Mouse (Mus musculus) MEL (cell line): ENCODE measurements around the gene Hmg20a. TPM values are rescaled to one million over a fixed set of nuclear protein-coding genes. Genes with fewer than 3 reads are reported as not detected.

Experiments used
- DNase-seq: peaks from one replicate; pipeline ENCODE4 v3.0.0; 2011; ENCODE audit warnings: low read depth, low spot score
- H3K27ac ChIP-seq: 2 replicates; pipeline ENCODE4 v1.5.1; 2012; ENCODE audit warnings: low read depth, mild to moderate bottlenecking, control low read depth, low read length, moderate library complexity; ENCODE audit not compliant: control insufficient read depth
- H3K27me3 ChIP-seq, 2 experiments: fragments of 150-350 bp in 1 of 2; sonication (generic) in 1 of 2; 2 replicates each; pipeline ENCODE4 v1.6.1; 2012; ENCODE audit warnings: low read length in 2 of 2, mild to moderate bottlenecking in 2 of 2, improper control_type of control experiment in 1 of 2, moderate library complexity in 1 of 2; ENCODE audit not compliant: insufficient read depth in 2 of 2, control insufficient read depth in 1 of 2
- H3K36me3 ChIP-seq, 2 experiments: 2 replicates each; pipeline ENCODE4 v1.6.1; 2012 to 2014; ENCODE audit warnings: low read length in 2 of 2, improper control_type of control experiment in 1 of 2, inconsistent platforms in 1 of 2, mild to moderate bottlenecking in 1 of 2; ENCODE audit not compliant: insufficient read depth in 2 of 2, control insufficient read depth in 1 of 2
- H3K4me1 ChIP-seq, 2 experiments: fragments of 150-350 bp in 1 of 2; sonication (generic) in 1 of 2; 2 replicates each; pipeline ENCODE4 v1.6.1; 2012; ENCODE audit warnings: low read length in 2 of 2, improper control_type of control experiment in 1 of 2, mild to moderate bottlenecking in 1 of 2; ENCODE audit not compliant: insufficient read depth in 2 of 2, control insufficient read depth in 1 of 2
- H3K4me3 ChIP-seq, 2 experiments: fragments of 150-350 bp in 1 of 2; sonication (generic) in 1 of 2; 2 replicates each; pipeline ENCODE4 v1.5.1; 2012; ENCODE audit warnings: low read depth in 2 of 2, low read length in 2 of 2, mild to moderate bottlenecking in 2 of 2, moderate library complexity in 2 of 2, control low read depth in 1 of 2, improper control_type of control experiment in 1 of 2; ENCODE audit not compliant: control insufficient read depth in 1 of 2, insufficient read depth in 1 of 2
- H3K79me2 ChIP-seq: 2 replicates; pipeline ENCODE4 v1.6.1; 2012; ENCODE audit warnings: mild to moderate bottlenecking, low read length, moderate library complexity; ENCODE audit not compliant: control insufficient read depth, poor library complexity, insufficient read depth
- H3K9ac ChIP-seq: 2 replicates; pipeline ENCODE4 v1.6.1; 2012; ENCODE audit warnings: low read depth, mild to moderate bottlenecking, control low read depth, low read length, moderate library complexity; ENCODE audit not compliant: control insufficient read depth, poor library complexity, severe bottlenecking
- H3K9me3 ChIP-seq: fragments of 150-350 bp; sonication (generic); replicated peaks from 2 replicates; pipeline ENCODE4 v1.6.1; 2012; ENCODE audit warnings: mild to moderate bottlenecking, low read length, improper control_type of control experiment, moderate library complexity; ENCODE audit not compliant: insufficient read depth
- CHD2 ChIP-seq: IDR thresholded peaks from 2 replicates; pipeline ENCODE4 v1.6.1; 2011; ENCODE audit warnings: low read length, improper control_type of control experiment
- CTCF ChIP-seq, 3 experiments: IDR thresholded peaks in 2 of 3; conservative IDR thresholded peaks in 1 of 3; 2 replicates each; pipeline ENCODE4 v1.5.1; 2011 to 2012; ENCODE audit warnings: low read length in 3 of 3, low read depth in 2 of 3, mild to moderate bottlenecking in 2 of 3, improper control_type of control experiment in 1 of 3, inconsistent platforms in 1 of 3, mixed read lengths in 1 of 3, moderate library complexity in 1 of 3; ENCODE audit not compliant: control insufficient read depth in 1 of 3, insufficient read depth in 1 of 3, poor library complexity in 1 of 3, severe bottlenecking in 1 of 3
- EP300 ChIP-seq, 2 experiments: IDR thresholded peaks; 2 replicates each; pipeline ENCODE4 v1.6.1; 2011; ENCODE audit warnings: improper control_type of control experiment in 2 of 2, low read length in 2 of 2, low read depth in 1 of 2, mild to moderate bottlenecking in 1 of 2
- ETS1 ChIP-seq: IDR thresholded peaks from 2 replicates; pipeline ENCODE4 v1.6.1; 2012; ENCODE audit warnings: low read depth, mild to moderate bottlenecking, inconsistent platforms, low read length, improper control_type of control experiment, moderate library complexity
- GATA1 ChIP-seq: IDR thresholded peaks from 2 replicates; pipeline ENCODE4 v1.6.1; 2011; ENCODE audit warnings: low read depth, low read length, improper control_type of control experiment
- HCFC1 ChIP-seq: IDR thresholded peaks from 2 replicates; pipeline ENCODE4 v1.6.1; 2012; ENCODE audit warnings: low read depth, mild to moderate bottlenecking, inconsistent platforms, low read length, improper control_type of control experiment, moderate library complexity
- MAZ ChIP-seq: IDR thresholded peaks from 2 replicates; pipeline ENCODE4 v1.6.1; 2012; ENCODE audit warnings: low read depth, mild to moderate bottlenecking, inconsistent platforms, low read length, improper control_type of control experiment
- MXI1 ChIP-seq: IDR thresholded peaks from 2 replicates; pipeline ENCODE4 v1.6.1; 2011; ENCODE audit warnings: mild to moderate bottlenecking, low read depth, low read length, improper control_type of control experiment
- MYB ChIP-seq: IDR thresholded peaks from 2 replicates; pipeline ENCODE4 v1.6.1; 2011; ENCODE audit warnings: mild to moderate bottlenecking, low read depth, low read length, improper control_type of control experiment
- MYC ChIP-seq: IDR thresholded peaks from 2 replicates; pipeline ENCODE4 v1.6.1; 2011; ENCODE audit warnings: low read depth, mild to moderate bottlenecking, low read length, improper control_type of control experiment, moderate library complexity
- NRF1 ChIP-seq: IDR thresholded peaks from 2 replicates; pipeline ENCODE4 v1.6.1; 2014; ENCODE audit warnings: low read depth, mild to moderate bottlenecking, inconsistent platforms, low read length, improper control_type of control experiment, moderate library complexity; ENCODE audit not compliant: poor library complexity, insufficient read depth, severe bottlenecking
- RAD21 ChIP-seq: IDR thresholded peaks from 2 replicates; pipeline ENCODE4 v1.6.1; 2011; ENCODE audit warnings: mild to moderate bottlenecking, low read depth, low read length, improper control_type of control experiment
- SIN3A ChIP-seq: IDR thresholded peaks from 2 replicates; pipeline ENCODE4 v1.6.1; 2012; ENCODE audit warnings: low read length, improper control_type of control experiment, inconsistent platforms
- SMC3 ChIP-seq: IDR thresholded peaks from 2 replicates; pipeline ENCODE4 v1.6.1; 2011; ENCODE audit warnings: low read depth, low read length, improper control_type of control experiment
- TCF12 ChIP-seq: IDR thresholded peaks from 2 replicates; pipeline ENCODE4 v1.6.1; 2014; ENCODE audit warnings: low read depth, mild to moderate bottlenecking, inconsistent platforms, low read length, improper control_type of control experiment, moderate library complexity
- ZC3H11A ChIP-seq: IDR thresholded peaks from 2 replicates; pipeline ENCODE4 v1.6.1; 2012; ENCODE audit warnings: low read depth, mild to moderate bottlenecking, inconsistent platforms, low read length, improper control_type of control experiment
- ZKSCAN1 ChIP-seq: IDR thresholded peaks from 2 replicates; pipeline ENCODE4 v1.6.1; 2012; ENCODE audit warnings: low read depth, mild to moderate bottlenecking, inconsistent platforms, low read length, improper control_type of control experiment, moderate library complexity
- polyA plus RNA-seq, 2 experiments: library from polyadenylated mRNA; stranded (reverse) in 1 of 2; unstranded in 1 of 2; fragments of >175 nt in 1 of 2; fragments of >200 nt in 1 of 2; gene quantifications; 2 replicates each; pipeline versions ENCODE4 v1.2.1 to v1.2.4; 2012; ENCODE audit warnings: low replicate concordance in 2 of 2, low read depth in 1 of 2; ENCODE audit not compliant: insufficient read length in 2 of 2, insufficient read depth in 1 of 2, missing spikeins in 1 of 2
- total RNA-seq: library from RNA; depleted of rRNA; stranded (reverse); fragments of 300-350 nt; gene quantifications from 2 replicates; pipeline ENCODE4 v1.2.3, GENCODE M21; 2012

Hmg20a gene
- total and polyA plus RNA-seq, 3 experiments: 12.6 to 23.6 TPM; not detected in 1

DNA sequence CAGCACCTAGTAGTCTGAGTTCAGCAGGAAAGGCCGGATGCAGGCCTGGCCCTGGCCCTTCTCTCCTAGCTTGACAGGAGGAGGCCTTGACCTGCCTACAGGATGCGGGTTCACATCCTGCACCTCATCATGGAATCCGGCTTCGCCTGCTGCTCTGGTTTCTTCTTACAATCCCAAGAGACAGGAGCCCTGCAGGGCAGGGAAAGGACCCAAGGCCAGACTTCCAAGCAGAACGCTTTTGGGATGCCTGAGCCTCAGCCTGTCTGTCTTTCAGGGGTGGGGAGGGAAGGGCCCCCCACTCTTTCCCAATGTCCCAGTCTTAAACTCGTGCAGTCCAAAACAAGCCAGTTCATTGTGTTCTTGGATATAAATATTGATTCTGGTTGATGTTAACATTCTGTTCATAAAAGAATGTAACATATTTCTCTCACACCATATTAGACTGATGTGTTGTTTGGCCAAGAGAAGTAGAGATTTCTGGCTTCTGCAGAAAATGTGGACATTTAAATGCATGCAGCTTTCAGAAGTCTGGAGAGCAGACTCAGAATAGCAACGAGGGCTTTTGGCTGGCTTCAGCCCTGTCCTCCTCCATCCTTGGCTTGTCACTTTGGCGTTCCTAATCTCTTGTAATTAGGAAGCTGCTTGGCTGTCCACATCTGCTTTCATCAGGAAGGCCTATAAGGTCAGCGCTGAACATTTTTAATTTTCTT lies 86.8 kb downstream of the Hmg20a start (continued):
- TF ChIP-seq SIN3A (no peak), TCF12 (no peak)

DNA sequence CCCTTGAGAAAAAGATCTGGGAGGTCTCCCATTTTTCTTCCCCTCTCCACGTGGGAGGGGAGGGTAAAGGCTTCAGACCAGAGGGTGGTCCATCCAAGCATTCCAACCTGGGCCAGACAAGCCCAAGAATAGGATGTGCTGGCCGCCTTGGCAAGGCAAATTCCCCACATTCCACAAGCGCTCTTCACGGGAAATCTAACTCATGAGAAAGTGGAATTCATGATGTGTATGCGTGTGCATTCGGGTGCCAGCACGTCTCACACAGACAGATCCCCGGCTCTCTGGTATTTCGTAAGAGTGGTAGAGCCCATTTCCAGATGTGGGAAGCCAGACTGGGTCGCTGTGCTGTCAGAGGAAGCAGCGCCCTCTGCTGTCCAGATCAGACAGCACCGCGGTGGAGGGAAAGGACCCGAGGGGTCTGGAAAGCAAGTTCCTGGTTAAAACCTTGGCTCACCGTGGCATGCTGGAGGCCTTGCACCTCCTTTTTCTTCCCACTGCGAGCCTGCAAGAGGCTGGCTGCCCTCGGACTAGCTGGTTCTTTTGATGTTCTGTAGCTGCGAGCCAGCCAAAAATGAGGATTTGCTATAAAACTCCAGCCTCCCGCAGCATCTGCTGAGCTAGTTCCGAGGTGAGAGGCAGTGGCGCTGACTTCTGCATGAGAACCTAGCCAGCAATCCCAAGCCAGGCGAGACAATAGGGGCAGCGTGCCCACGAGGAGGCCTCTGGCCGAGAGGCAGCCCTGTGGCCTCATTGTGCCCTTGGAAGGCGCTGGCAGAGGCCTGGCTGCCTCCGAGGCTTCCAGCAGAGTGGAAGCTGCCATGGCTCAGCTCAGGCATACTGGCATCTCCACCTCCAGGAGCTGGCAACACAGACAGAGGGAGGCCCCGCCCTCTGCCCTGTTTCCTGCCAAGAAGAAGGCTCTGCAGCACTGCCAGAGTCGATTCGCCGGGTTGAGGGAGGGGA lies 87.7 kb downstream of the Hmg20a start:
- Histone ChIP-seq H3K9ac (peak overlapping the region; percentile 28), H3K36me3 (peaks cover 0 to 2% of the 10 kb centered on the region in 2 experiments; a peak in 2 of 4 replicates), H3K9me3 (no peaks in the 10 kb centered on the region), H3K79me2 (no peaks in the 10 kb centered on the region), H3K4me3 (peak overlapping the region; percentile 58 to 89), H3K4me1 (peaks cover 0 to 8% of the 10 kb centered on the region in 2 experiments; a peak in 2 of 4 replicates), H3K27ac (peak overlapping the region; percentile 6), H3K27me3 (no peaks in the 10 kb centered on the region)
- TF ChIP-seq RAD21: peak; percentile 85
- TF ChIP-seq ZC3H11A: peak; percentile 81
- TF ChIP-seq EP300 (IDR thresholded peaks at IDR 0.05; ENCODE audit: low read depth in 1 of 2, low read length in 2 of 2): no peak
- peak; percentile 88 to 95 (median 94) for TF ChIP-seq CTCF (IDR thresholded peaks at IDR 0.05 in 2 of 3, conservative IDR thresholded peaks at IDR 0.05 in 1 of 3; ENCODE audit: control insufficient read depth in 1 of 3, insufficient read depth in 1 of 3, low read depth in 2 of 3, low read length in 3 of 3, poor library complexity in 1 of 3, severe bottlenecking in 1 of 3)
- TF ChIP-seq MXI1: no peak
- peak; percentile 46; the same call in 1 of the 2 replicates for TF ChIP-seq SIN3A
- no peak for TF ChIP-seq TCF12
- TF ChIP-seq SMC3: peak; percentile 98
- no peak for TF ChIP-seq ZKSCAN1
- no peak for TF ChIP-seq CHD2
- peak; percentile 58; the same call in 1 of the 2 replicates for TF ChIP-seq MAZ
- DNase-seq: peak; percentile 90

DNA sequence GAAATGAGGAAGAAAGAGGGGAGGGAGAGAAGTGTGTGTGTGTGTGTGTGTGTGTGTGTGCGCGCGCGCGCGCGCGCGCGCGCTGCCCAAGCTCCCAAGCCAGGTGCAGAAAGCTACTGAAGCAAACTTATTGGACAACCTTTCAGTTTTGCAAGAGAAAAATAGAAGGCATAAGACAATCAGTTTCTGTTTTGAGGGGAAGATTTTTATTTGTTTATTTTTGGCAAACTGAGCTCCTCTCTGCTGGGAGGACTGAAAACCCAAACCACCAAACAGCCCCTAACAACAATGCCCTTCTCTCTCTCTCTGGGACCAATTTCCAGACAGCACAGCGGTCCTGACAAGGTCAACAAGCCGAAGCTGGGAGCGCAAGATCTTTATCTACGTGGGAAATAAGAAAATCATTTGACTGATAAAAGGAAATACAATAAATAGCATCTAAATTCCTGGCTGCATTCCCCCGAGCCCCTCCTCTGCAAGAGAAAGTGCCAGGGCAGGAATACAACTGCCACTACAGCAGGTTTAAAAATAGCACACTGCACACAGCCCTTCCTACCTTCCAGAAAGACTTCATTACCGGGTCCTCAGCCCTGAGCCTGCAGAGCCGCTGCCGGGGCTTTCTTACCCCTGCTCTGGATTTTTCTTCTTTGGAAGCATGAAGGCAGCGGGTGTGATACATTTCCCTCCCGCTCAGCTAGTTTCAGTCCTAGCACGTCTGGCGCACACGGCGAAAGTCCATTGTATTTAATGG lies 88.7 kb downstream of the Hmg20a start:
- peak; percentile 40; the same call in 1 of the 2 replicates for TF ChIP-seq NRF1
- TF ChIP-seq ZKSCAN1: no peak
- peak in 1 of 2 experiments; percentile 47; a peak in 1 of 4 replicates for TF ChIP-seq EP300 (IDR thresholded peaks at IDR 0.05; ENCODE audit: low read depth in 1 of 2, low read length in 2 of 2)
- peak; percentile 29; the same call in 1 of the 2 replicates for TF ChIP-seq GATA1
- TF ChIP-seq SIN3A: 0 out of 2 replicates have a peak, but pooled peaks have one; percentile 4
- TF ChIP-seq MYC: peak; percentile 34; the same call in 1 of the 2 replicates
- TF ChIP-seq MXI1: peak; percentile 31; the same call in 1 of the 2 replicates
- TF ChIP-seq ETS1: 0 out of 2 replicates have a peak, but pooled peaks have one; percentile 13
- no peak; the same call in 1 of the 2 replicates for TF ChIP-seq HCFC1
- no peak for TF ChIP-seq MYB
- TF ChIP-seq, all 39 proteins: peak for 7
- Histone ChIP-seq H3K9me3 (no peaks in the 10 kb centered on the region), H3K27ac (no peak overlapping the region), H3K27me3 (no peaks in the 10 kb centered on the region), H3K4me3 (peak overlapping the region; percentile 58 to 89), H3K36me3 (peaks cover 0 to 2% of the 10 kb centered on the region in 2 experiments; a peak in 2 of 4 replicates), H3K9ac (peak overlapping the region; percentile 46), H3K4me1 (peaks cover 0 to 8% of the 10 kb centered on the region in 2 experiments; a peak in 2 of 4 replicates), H3K79me2 (no peaks in the 10 kb centered on the region)
- DNase-seq: peak; percentile 48
